Mouse (Mus musculus) liver, embryonic 14.5 days (tissue): ENCODE data around the gene Baz2a. TPM values are rescaled to one million over a fixed set of nuclear protein-coding genes. Genes with fewer than 3 reads are reported as not detected.
A peak's percentile ranks its signal among the peaks of the same experiment; 100 is the strongest.

Experiments used
- ATAC-seq: fragments of 200-750 bp; cut with Nextera tagmentation; 2 replicates; pipeline ENCODE4 v1.8.0; 2017; ENCODE audit warnings: moderate number of reproducible peaks, mild to moderate bottlenecking, moderate library complexity; ENCODE audit not compliant: insufficient read depth
- DNase-seq, 3 experiments: peaks; one replicate each; pipeline ENCODE4 v3.0.0-alpha.2; 2012 to 2013; ENCODE audit warnings: low read depth in 3 of 3, low spot score in 3 of 3
- H3K27ac ChIP-seq: fragments of 300-500 bp; sonication (generic); 2 replicates; pipeline ENCODE4 v1.5.1; 2014; ENCODE audit warnings: moderate library complexity, mild to moderate bottlenecking, control low read depth, inconsistent platforms
- H3K27me3 ChIP-seq: fragments of 300-500 bp; sonication (generic); 2 replicates; pipeline ENCODE4 v1.6.1; 2014; ENCODE audit warnings: mild to moderate bottlenecking, low read length, moderate library complexity; ENCODE audit not compliant: control insufficient read depth, insufficient read depth
- H3K36me3 ChIP-seq: fragments of 300-500 bp; sonication (generic); replicated peaks from 2 replicates; pipeline ENCODE4 v1.6.1; 2014; ENCODE audit warnings: low read depth; ENCODE audit not compliant: control insufficient read depth, insufficient read depth
- H3K4me1 ChIP-seq, 2 experiments: fragments of 200-500 bp in 1 of 2; fragments of 300-500 bp in 1 of 2; sonication (generic) in 1 of 2; replicated peaks; 2 replicates each; pipeline ENCODE4 v1.6.1; 2012 to 2014; ENCODE audit warnings: antibody characterized with exemption in 1 of 2, inconsistent platforms in 1 of 2, low read length in 1 of 2; ENCODE audit not compliant: control insufficient read depth in 2 of 2, insufficient read depth in 2 of 2
- H3K4me2 ChIP-seq: fragments of 300-500 bp; sonication (generic); 2 replicates; pipeline ENCODE4 v1.6.1; 2014; ENCODE audit warnings: low read depth, mild to moderate bottlenecking, control low read depth, moderate library complexity
- H3K4me3 ChIP-seq, 2 experiments: fragments of 200-500 bp in 1 of 2; fragments of 300-500 bp in 1 of 2; sonication (generic) in 1 of 2; 2 replicates each; pipeline ENCODE4 v1.5.1; 2012 to 2014; ENCODE audit warnings: low read depth in 2 of 2, low read length in 2 of 2, mild to moderate bottlenecking in 2 of 2, control low read depth in 1 of 2, inconsistent platforms in 1 of 2, moderate library complexity in 1 of 2; ENCODE audit not compliant: insufficient read depth in 1 of 2
- H3K9ac ChIP-seq: fragments of 300-500 bp; sonication (generic); replicated peaks from 2 replicates; pipeline ENCODE4 v1.6.1; 2014; ENCODE audit warnings: mild to moderate bottlenecking, control low read depth, moderate library complexity
- H3K9me3 ChIP-seq: fragments of 300-500 bp; sonication (generic); 2 replicates; pipeline ENCODE4 v1.6.1; 2016; ENCODE audit warnings: low read length, mixed read lengths; ENCODE audit not compliant: control insufficient read depth
- CTCF ChIP-seq: IDR thresholded peaks from 2 replicates; pipeline ENCODE4 v1.5.1; 2016; ENCODE audit warnings: antibody characterized with exemption, low read depth, control low read depth
- EP300 ChIP-seq: IDR thresholded peaks from 2 replicates; pipeline ENCODE4 v1.6.1; 2016; ENCODE audit warnings: antibody characterized with exemption, low read depth
- WGBS: fragments of 180-500 bp; shearing (Covaris S2); extraction: QIAGEN DNeasy Blood & Tissue Kit; methylation state at CpG from one replicate; pipeline ENCODE4 v1.1.7; 2014; ENCODE audit not compliant: insufficient replicate concordance; 5-methylcytosine and 5-hydroxymethylcytosine counted together
- polyA plus RNA-seq, 2 experiments: library from polyadenylated mRNA; depleted of rRNA in 1 of 2; stranded (reverse) in 1 of 2; unstranded in 1 of 2; fragments of >200 nt; fragmentation: Nextera tagmentation in 1 of 2; extraction: Ambion mirVana in 1 of 2; gene quantifications; 2 replicates each; pipeline versions ENCODE4 v1.2.1 to v1.2.3; 2012 to 2014

Baz2a gene
- polyA plus RNA-seq, 2 experiments, result 9.1 to 9.5 TPM

DNA sequence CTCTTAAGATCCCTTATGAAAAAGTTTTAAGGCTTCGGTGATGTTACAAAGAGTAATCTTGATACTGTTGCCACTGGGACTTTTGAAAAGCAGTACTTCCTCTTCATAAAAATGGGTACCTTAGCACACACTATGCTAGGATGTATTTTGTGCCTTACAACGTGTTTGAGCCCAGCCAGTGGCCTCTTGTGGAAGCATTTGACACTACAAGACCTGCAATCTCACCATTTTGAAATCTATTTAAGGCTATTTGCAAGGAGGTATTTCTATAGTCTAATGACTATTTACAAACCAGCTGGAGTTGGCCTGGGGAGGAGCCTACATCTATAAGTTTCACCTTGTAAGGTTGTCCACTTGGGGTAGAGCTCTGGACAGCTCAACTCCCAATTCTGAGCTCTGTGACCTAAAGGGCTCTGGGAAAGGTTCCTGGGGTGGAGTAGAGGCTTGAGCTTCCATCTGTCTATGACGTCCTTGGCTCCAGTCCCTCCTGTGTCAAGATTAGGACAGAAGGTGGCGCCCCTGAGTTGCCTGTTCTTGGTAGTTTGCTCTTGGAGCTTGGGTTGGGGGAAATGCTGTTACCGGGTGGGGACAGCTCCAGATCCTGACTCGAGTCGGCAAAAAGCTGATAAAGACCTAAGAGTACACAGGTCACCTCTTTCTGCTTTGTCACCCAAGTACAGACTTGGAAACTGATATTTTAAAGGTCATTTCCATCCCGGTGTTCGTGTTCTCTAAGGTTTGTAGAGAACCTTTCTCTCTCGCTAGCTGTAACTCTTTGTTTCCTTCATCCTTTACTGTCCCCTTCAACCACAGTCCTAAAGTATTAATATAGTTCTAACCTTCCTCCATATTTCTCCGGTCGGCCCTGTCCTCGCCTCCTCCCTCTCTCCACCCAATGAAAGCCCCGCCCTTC, 470 bp upstream of the Baz2a start:
- Histone ChIP-seq H3K27ac (peak overlapping the region; percentile 96), H3K36me3 (peaks cover 45% of the 10 kb centered on the region), H3K4me2 (peak overlapping the region; percentile 88), H3K4me3 (peak overlapping the region; percentile 74 to 100), H3K4me1 (peaks cover 31 to 46% of the 10 kb centered on the region in 2 experiments), H3K9me3 (no peaks in the 10 kb centered on the region), H3K27me3 (no peaks in the 10 kb centered on the region), H3K9ac (peak overlapping the region; percentile 92)
- DNase-seq, result peak; percentile 88 to 95 (median 90)
- peak; percentile 62 for ATAC-seq
- TF ChIP-seq EP300 (no peak), CTCF (peak; percentile 93)
- 5% methylated on average over 14 of the region's 14 CpGs for WGBS

- under 1% methylated on average over 83 of the region's 88 CpGs for WGBS
- Histone ChIP-seq H3K9me3 (no peaks in the 10 kb centered on the region), H3K4me1 (peaks cover 41 to 54% of the 10 kb centered on the region in 2 experiments), H3K9ac (peak overlapping the region; percentile 92), H3K27me3 (no peaks in the 10 kb centered on the region), H3K4me2 (peak overlapping the region; percentile 88), H3K27ac (peak overlapping the region; percentile 96), H3K36me3 (peaks cover 27% of the 10 kb centered on the region), H3K4me3 (peak overlapping the region; percentile 74 to 100)
- TF ChIP-seq CTCF (peak; percentile 60), EP300 (no peak)
- ATAC-seq, result peak; percentile 22
- no peak for DNase-seq
These were observed 1.4 kb downstream of the Baz2a start for GRCm38 (mm10) chr10:128092506-128093495.

DNA sequence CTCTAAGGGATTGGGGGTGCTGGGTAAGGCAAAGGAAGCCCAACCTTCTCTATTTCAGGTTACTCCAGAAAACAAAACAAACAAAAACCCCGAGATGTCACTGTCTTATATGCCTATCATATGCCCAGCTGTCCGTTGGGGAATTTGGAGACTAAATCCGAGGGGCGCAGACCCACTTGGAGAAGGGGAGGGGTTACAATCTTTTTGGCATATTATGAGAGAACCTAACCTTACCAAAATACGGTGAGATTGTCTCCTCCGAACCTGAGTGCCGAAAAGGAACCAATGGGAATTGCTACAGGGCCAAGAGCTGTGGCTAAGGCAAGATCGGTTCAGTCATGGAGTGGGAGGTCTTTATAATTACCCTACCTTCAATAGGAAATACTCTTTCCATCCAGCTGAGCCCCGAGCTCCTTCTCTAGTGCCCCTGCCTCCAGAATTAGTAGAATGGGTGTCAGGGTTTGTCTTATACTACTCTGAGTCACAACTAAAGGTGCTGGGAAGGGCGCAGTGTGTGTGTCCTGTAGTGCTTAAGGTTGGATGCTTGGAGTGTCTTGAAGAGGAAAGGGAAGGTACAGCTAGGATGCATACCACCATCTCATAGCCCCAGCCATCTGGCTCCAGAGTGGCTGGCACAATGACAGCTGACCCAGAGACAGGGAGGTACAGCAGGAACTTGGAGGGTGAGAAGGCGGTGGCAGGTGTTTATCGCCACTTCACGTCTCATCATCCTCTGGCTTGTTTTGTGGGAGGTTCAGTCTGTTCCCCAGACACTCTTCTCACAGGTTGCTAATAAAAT, 2.3 kb downstream of the Baz2a start:
- H3K4me1 ChIP-seq, result peaks cover 44 to 54% of the 10 kb centered on the region in 2 experiments
- H3K27me3 ChIP-seq, result no peaks in the 10 kb centered on the region
- H3K27ac ChIP-seq, result peak overlapping the region; percentile 96
- H3K9me3 ChIP-seq, result no peaks in the 10 kb centered on the region
- H3K4me3 ChIP-seq, result peak overlapping the region; percentile 74 to 100
- peaks cover 18% of the 10 kb centered on the region for H3K36me3 ChIP-seq
- H3K4me2 ChIP-seq, result peak overlapping the region; percentile 88
- 22% methylated on average over 13 of the region's 13 CpGs for WGBS
- DNase-seq (peak in 2 of 3 experiments; percentile 67 to 70), ATAC-seq (peak; percentile 21; the same call in 1 of the 2 replicates)
- TF ChIP-seq CTCF (no peak), EP300 (no peak)
- peak overlapping the region; percentile 92 for H3K9ac ChIP-seq

DNA sequence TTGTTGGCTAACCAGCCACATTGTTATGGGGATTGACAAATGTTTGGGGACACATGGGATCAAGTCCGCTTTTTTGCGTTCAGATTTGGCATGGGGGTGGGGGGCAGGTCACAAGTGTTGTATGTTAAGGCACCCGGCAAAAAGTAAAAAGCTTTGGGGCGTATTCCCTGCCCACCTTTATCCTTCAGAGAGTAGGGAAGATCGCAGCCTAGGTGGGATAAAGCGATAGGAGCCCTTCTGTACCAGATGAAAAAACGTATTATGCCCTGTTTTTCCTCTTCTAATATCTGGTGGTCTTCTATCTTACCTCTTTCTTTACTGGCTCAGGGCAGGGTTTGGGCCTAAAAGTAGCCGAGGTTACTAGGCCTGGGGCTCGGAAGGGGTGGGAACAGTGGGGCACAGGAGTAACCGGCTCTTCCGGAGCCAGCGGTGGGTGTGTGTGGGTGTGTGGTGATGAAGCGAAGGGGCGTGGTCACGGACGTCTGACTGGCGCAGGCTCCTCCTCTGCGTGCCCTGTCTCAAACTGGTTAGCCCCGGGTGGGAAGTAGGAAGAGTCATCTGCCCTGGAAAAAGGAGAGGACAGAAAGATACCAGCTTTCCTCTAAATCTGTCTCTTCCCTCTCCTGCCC, 3.1 kb downstream of the Baz2a start:
- TF ChIP-seq CTCF (no peak), EP300 (no peak)
- H3K4me2 ChIP-seq, result peak overlapping the region; percentile 88

More for the DNA sequence above, 3.1 kb downstream of the Baz2a start:
- Histone ChIP-seq H3K4me1 (peaks cover 44 to 53% of the 10 kb centered on the region in 2 experiments), H3K36me3 (peaks cover 11% of the 10 kb centered on the region), H3K9me3 (no peaks in the 10 kb centered on the region), H3K4me3 (peak overlapping the region; percentile 74 to 100), H3K27ac (peak overlapping the region; percentile 96), H3K9ac (peak overlapping the region; percentile 92), H3K27me3 (no peaks in the 10 kb centered on the region)
- WGBS, result 9% methylated on average over 19 of the region's 19 CpGs
- ATAC-seq, result peak; percentile 65
- DNase-seq, result peak; percentile 87 to 89 (median 88)
